Mouse (Mus musculus) kidney, postnatal 0 days (tissue): ENCODE data around the gene Palm2. TPM values are rescaled to one million over a fixed set of nuclear protein-coding genes. Genes with fewer than 3 reads are reported as not detected.
"Not testable (repeated sequence)": the region's sequence is repeated elsewhere in the genome, so short reads cannot be mapped to it uniquely, and the experiment has no call there.

Experiments
- ATAC-seq: fragments of 200-750 bp; cut with Nextera tagmentation; replicated peaks from 2 replicates; pipeline ENCODE4 v1.8.0; 2017; ENCODE audit warnings: low read depth, moderate number of reproducible peaks, moderate TSS enrichment, moderate library complexity; ENCODE audit not compliant: low FRiP score
- DNase-seq: peaks from one replicate; pipeline ENCODE4 v3.0.0-alpha.2; 2016; ENCODE audit warnings: low spot score
- H3K27ac ChIP-seq: fragments of 300-500 bp; sonication (generic); 2 replicates; pipeline ENCODE4 v1.5.1; 2014; ENCODE audit warnings: mild to moderate bottlenecking
- H3K27me3 ChIP-seq: fragments of 300-500 bp; sonication (generic); 2 replicates; pipeline ENCODE4 v1.6.1; 2014; ENCODE audit warnings: low read length, mixed read lengths; ENCODE audit not compliant: insufficient read depth
- H3K36me3 ChIP-seq: fragments of 300-500 bp; sonication (generic); 2 replicates; pipeline ENCODE4 v1.6.1; 2014; ENCODE audit warnings: low read length, mixed read lengths; ENCODE audit not compliant: insufficient read depth
- H3K4me1 ChIP-seq: fragments of 300-500 bp; sonication (generic); replicated peaks from 2 replicates; pipeline ENCODE4 v1.6.1; 2014; ENCODE audit warnings: antibody characterized with exemption, low read length, mixed read lengths; ENCODE audit not compliant: insufficient read depth
- H3K4me2 ChIP-seq: fragments of 300-500 bp; sonication (generic); 2 replicates; pipeline ENCODE4 v1.6.1; 2014; ENCODE audit warnings: mild to moderate bottlenecking, low read length, moderate library complexity, mixed read lengths
- H3K4me3 ChIP-seq: fragments of 300-500 bp; sonication (generic); replicated peaks from 2 replicates; pipeline ENCODE4 v1.5.1; 2014; ENCODE audit warnings: low read depth, low read length
- H3K9ac ChIP-seq: fragments of 300-500 bp; sonication (generic); 2 replicates; pipeline ENCODE4 v1.6.1; 2014; ENCODE audit warnings: low read depth, low read length
- H3K9me3 ChIP-seq: fragments of 300-500 bp; sonication (generic); replicated peaks from 2 replicates; pipeline ENCODE4 v1.6.1; 2016; ENCODE audit warnings: low read length, inconsistent platforms, mixed read lengths
- CTCF ChIP-seq: IDR thresholded peaks from 2 replicates; pipeline ENCODE4 v1.5.1; 2016; ENCODE audit warnings: antibody characterized with exemption, low read depth, mild to moderate bottlenecking, moderate library complexity
- WGBS: fragments of 180-500 bp; shearing (Covaris S2); extraction: QIAGEN DNeasy Blood & Tissue Kit; methylation state at CpG from one replicate; pipeline ENCODE4 v1.1.7; 2014; 5-methylcytosine and 5-hydroxymethylcytosine counted together
- polyA plus RNA-seq: library from polyadenylated mRNA; unstranded; fragments of >200 nt; fragmentation: Nextera tagmentation; extraction: Ambion mirVana; gene quantifications from 2 replicates; pipeline ENCODE4 v1.2.1, GENCODE M21; 2015

The Palm2 gene
- 0.54 and 1.0 TPM in 2 replicates for polyA plus RNA-seq

DNA sequence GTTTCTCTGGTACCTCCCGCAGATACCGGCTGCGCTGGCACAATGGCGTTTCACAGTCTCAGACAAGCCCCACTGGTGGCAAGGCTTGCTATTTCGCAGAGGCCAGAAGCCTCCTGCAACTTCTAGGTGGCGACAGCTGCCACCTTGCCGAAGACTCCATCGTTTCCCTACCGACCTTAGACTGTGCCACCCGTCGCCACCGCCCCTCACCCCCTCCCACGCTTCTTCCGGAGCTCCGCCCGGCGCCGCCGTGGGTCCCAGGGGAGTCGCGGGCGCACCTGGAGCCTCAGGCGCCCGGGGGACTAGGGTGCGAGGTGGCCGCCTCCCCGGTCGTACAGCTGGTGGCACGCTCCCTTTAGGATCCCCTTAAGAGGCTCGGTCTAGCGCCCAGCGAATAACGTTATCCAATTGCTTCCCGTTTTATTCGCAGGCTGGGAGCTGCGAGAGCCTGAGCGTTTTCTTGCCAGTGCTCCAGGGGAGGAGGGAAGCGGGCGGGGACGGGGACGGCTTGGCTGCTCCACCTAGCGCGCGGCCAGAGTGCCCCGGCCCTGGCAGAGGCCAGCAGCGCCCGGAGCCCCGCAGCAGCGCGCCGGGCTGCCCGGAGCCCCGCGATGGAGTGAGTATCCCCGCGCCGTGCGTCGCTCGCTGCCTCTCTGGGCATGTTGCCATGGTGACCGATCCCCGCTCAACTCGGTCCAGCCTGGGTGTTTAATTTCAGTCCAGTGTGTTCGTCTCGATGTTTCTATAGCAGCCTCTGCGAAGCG lies at the start of gene Palm2:
Palm2 (plus strand) TSS at position 307 of the 764 bp plus-strand sequence.
- H3K4me1 ChIP-seq = peaks cover 6% of the 10 kb centered on the region; the same call in 1 of the 2 replicates
- TF ChIP-seq CTCF = no peak
- ATAC-seq (peak; percentile 46; the same call in 1 of the 2 replicates), DNase-seq (peak; percentile 76)
- H3K4me3 ChIP-seq = peak within 1 kb of the TSS; percentile 51
- under 1% methylated on average over 66 of the region's 67 CpGs for WGBS
- peak within 1 kb of the TSS; percentile 42 for H3K9ac ChIP-seq
- no peak within 1 kb of the TSS for H3K27ac ChIP-seq
- no peaks in the 10 kb centered on the region for H3K9me3 ChIP-seq
- peak within 1 kb of the TSS; percentile 98 for H3K4me2 ChIP-seq
- peaks cover 25% of the 10 kb centered on the region for H3K27me3 ChIP-seq
- no peaks in the 10 kb centered on the region for H3K36me3 ChIP-seq

DNA sequence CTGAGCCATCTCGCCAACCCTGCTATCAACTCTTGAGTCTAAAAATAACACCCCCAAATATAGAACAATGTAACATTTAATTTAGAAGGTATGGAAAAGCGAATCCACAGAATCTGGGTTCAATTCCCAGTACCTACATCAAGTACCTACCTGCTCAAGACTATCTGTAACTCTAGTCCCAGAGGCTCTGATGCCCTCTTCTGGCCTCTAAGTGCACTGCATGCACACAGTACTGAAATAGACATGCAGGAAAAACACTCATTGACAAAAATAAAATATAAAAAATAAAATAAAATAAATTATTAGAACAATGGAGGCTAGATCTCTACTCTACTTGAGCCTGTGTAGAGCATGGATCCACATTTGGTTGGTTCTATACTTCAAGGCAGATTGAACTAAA lies 49.7 kb upstream of the Palm2 start:
- no peaks in the 10 kb centered on the region for H3K27me3 ChIP-seq
- H3K27ac ChIP-seq = no peak overlapping the region
- DNase-seq (peak; percentile 12), ATAC-seq (no peak)
- H3K9ac ChIP-seq = no peak overlapping the region
- TF ChIP-seq CTCF = peak; percentile 52
- no peaks in the 10 kb centered on the region for H3K4me1 ChIP-seq
- H3K4me3 ChIP-seq = no peak overlapping the region
- H3K9me3 ChIP-seq = no peaks in the 10 kb centered on the region
- no peak overlapping the region for H3K4me2 ChIP-seq
- H3K36me3 ChIP-seq = no peaks in the 10 kb centered on the region
- 91% methylated on average over 2 of the region's 2 CpGs for WGBS

DNA sequence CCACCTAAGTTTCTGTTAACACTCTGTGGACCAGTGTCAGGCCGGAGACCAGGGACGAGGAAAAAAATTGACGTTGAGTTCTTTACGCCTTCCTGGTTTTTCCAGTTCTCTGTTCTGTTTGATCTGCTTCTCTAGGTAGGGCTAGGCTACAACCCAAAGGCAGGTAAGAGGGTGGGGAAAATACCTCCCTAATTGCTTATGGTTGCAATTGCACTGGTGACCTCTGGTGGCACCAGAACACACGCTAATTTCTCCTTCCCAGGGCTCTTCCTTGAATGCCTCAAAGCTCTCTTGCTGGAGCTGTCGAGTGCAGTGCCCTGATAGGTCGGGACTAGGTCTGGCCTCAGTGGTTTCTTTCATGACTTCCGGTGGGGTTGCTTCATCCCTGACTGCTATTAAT lies 42.9 kb upstream of the Palm2 start:
- no peaks in the 10 kb centered on the region for H3K9me3 ChIP-seq
- no peaks in the 10 kb centered on the region for H3K27me3 ChIP-seq
- ATAC-seq (no peak), DNase-seq (peak; percentile 12)
- no peak overlapping the region for H3K27ac ChIP-seq
- WGBS = 53% methylated on average over 8 of the region's 8 CpGs
- H3K4me3 ChIP-seq = no peak overlapping the region
- no peak overlapping the region for H3K9ac ChIP-seq
- peak; percentile 34; the same call in 1 of the 2 replicates for TF ChIP-seq CTCF
- no peak overlapping the region for H3K4me2 ChIP-seq
- H3K4me1 ChIP-seq = no peaks in the 10 kb centered on the region
- no peaks in the 10 kb centered on the region for H3K36me3 ChIP-seq

DNA sequence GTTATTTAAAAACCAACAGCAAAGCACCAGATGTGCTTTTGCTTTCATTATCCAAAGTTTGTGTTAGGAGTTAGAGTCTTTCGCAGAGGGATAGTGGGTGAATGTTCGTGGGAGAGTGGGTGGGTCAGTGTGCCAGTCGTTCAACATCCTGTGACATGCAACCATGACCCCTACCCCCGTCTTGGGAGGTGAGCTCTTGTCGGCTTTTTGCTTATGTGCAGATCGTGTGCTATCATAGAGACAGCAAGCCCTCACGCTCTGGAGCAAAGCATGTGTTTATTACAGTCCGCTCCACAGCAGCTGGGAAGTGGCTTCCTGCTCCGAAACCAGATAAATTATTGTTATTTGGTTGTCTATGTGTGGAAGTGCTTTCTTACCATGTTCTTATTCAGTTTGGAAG lies 37.6 kb upstream of the Palm2 start:
- no peak for TF ChIP-seq CTCF
- no peak overlapping the region for H3K27ac ChIP-seq
- DNase-seq = peak; percentile 56

DNA sequence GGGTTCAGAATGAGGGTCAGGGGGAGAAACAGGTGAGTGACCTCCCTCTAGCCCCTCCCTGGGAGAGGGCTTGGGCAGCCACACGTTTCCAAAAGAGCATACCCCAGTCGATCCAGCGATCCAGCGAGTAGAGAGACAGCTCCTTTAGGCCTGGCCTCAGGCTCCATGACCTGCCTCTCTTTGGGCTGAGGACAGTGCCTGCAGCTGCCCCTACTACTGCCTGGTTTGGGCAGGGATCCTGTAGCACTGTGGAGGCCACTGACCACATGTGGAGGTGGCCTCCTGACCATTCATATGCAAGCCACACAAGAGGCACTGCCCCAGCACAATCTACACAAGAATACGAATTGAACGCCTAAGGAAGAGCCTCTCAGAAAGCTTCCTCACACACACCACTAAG lies 21.7 kb upstream of the Palm2 start:
- not testable (repeated sequence) for H3K27ac ChIP-seq, H3K36me3 ChIP-seq, H3K9ac ChIP-seq, ATAC-seq, H3K4me3 ChIP-seq, H3K4me1 ChIP-seq, H3K9me3 ChIP-seq, H3K27me3 ChIP-seq, DNase-seq, H3K4me2 ChIP-seq
- WGBS = 43% methylated on average over 6 of the region's 6 CpGs

More for the DNA sequence above, 37.6 kb upstream of the Palm2 start:
- 26% methylated on average over 9 of the region's 9 CpGs for WGBS
- ATAC-seq = no peak
- H3K9me3 ChIP-seq = no peaks in the 10 kb centered on the region
- no peak overlapping the region for H3K4me3 ChIP-seq
- no peaks in the 10 kb centered on the region for H3K4me1 ChIP-seq
- no peaks in the 10 kb centered on the region for H3K36me3 ChIP-seq
- H3K9ac ChIP-seq = no peak overlapping the region
- no peaks in the 10 kb centered on the region for H3K27me3 ChIP-seq
- peak overlapping the region; percentile 31; the same call in 1 of the 2 replicates for H3K4me2 ChIP-seq

DNA sequence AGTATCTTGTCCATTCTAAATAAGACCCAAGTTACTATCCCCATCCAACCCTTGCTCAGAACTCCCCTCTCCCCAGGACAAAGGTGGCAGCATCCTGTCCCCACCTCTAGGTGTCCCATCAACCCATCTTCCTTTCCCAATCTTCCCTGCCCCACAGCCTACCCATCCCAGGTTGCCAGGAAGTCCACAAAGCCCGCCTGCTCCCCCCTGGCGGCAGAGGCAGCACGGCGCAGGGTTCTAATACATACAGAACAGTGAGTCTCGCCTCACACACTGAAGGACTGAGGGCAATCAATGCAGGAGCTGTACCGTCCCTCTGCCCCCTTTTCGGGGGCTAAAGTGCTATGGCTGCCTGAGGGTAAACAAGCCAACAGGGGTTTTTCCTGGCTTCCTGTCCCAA lies 21.0 kb upstream of the Palm2 start:
- Histone ChIP-seq H3K36me3 (no peaks in the 10 kb centered on the region), H3K4me3 (no peak overlapping the region), H3K27ac (no peak overlapping the region), H3K27me3 (no peaks in the 10 kb centered on the region), H3K9ac (no peak overlapping the region), H3K9me3 (no peaks in the 10 kb centered on the region), H3K4me2 (no peak overlapping the region), H3K4me1 (no peaks in the 10 kb centered on the region)
- DNase-seq = no peak
- no peak for ATAC-seq
- peak; percentile 21; the same call in 1 of the 2 replicates for TF ChIP-seq CTCF
- WGBS = 57% methylated on average over 7 of the region's 7 CpGs

DNA sequence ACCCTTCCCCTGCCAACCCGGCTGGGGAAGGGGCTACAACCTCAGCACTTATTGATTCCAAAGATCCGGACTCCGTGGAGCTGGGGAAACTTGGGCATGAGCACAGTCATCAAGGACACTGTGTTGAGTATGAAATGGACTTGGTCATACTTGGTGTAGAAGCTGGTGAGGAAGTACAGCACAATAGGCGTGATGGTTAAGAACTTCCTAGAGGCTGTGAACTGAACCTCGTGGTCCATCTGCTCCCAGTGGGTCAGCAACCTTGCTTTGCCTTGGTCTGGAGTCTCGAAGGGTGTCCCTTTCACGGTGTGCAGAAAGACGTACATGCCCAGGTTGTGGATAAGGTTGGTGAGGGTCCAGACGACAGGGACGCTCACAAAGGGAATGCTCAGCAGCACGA lies 20.4 kb upstream of the Palm2 start:
- H3K9me3 ChIP-seq, H3K27me3 ChIP-seq, ATAC-seq, H3K4me1 ChIP-seq, H3K9ac ChIP-seq, H3K4me3 ChIP-seq, DNase-seq, H3K4me2 ChIP-seq, H3K36me3 ChIP-seq, H3K27ac ChIP-seq: not testable (repeated sequence)
- 89% methylated on average over 11 of the region's 11 CpGs for WGBS
